Mouse (Mus musculus) ovary, postnatal 10 days (tissue): ENCODE measurements around the gene Fgf18.
A peak's percentile ranks its signal among the peaks of the same experiment; 100 is the strongest.

Source experiments
- DNase-seq: peaks from one replicate; pipeline ENCODE4 v3.0.0; 2022; ENCODE audit warnings: low spot score

The Fgf18 gene

GRCm38 (mm10) chr11:33150364-33150763, 3.2 kb upstream of the Fgf18 start:
- DNase-seq, result no peak

DNA sequence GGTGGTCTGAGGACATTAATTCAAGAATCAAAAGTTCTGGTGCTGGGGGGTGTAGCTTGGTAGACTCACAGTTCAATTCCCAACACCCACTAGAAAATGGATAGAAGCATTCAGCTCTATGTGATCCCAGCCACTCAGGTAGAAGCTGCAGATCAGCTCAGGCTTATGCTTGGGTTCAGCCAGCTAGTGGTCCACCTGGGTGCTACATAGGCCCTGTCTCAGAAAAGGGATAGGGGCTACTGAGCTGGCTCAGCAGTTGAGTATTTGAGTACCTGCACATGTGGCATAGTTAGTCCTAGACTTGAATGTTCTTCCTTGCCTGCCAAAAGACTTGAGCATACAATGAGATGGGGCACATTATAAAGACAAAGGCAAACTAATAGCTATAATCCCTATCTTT, 2.3 kb upstream of the Fgf18 start:
- DNase-seq, result no peak

DNA sequence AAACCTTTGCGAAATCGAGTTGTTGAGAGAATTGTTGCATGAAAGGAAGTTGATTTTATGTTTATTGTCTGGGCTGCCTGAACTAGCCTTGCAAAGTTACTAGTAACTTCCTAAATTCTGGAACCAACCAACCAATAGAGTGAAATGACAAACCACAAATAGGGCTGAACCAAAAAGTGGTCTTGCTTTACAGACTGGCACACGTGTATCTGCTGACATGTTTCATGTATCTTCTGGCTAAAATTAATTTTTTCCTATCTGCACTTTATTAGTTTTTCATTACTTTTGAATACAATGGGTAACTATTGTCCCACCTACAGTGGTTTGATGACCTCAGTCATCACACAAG, 1.9 kb upstream of the Fgf18 start:
- DNase-seq, result no peak

- DNase-seq, result peak; percentile 44
These were observed 1.3 kb upstream of the Fgf18 start for GRCm38 (mm10) chr11:33148338-33149087.

- DNase-seq, result no peak
These were observed 555 bp upstream of the Fgf18 start for GRCm38 (mm10) chr11:33147572-33148337.

GRCm38 (mm10) chr11:33146651-33147131, 509 bp downstream of the Fgf18 start:
- peak; percentile 45 for DNase-seq

- DNase-seq, result peak; percentile 52
These were observed 1.1 kb downstream of the Fgf18 start for GRCm38 (mm10) chr11:33146143-33146497.

DNA sequence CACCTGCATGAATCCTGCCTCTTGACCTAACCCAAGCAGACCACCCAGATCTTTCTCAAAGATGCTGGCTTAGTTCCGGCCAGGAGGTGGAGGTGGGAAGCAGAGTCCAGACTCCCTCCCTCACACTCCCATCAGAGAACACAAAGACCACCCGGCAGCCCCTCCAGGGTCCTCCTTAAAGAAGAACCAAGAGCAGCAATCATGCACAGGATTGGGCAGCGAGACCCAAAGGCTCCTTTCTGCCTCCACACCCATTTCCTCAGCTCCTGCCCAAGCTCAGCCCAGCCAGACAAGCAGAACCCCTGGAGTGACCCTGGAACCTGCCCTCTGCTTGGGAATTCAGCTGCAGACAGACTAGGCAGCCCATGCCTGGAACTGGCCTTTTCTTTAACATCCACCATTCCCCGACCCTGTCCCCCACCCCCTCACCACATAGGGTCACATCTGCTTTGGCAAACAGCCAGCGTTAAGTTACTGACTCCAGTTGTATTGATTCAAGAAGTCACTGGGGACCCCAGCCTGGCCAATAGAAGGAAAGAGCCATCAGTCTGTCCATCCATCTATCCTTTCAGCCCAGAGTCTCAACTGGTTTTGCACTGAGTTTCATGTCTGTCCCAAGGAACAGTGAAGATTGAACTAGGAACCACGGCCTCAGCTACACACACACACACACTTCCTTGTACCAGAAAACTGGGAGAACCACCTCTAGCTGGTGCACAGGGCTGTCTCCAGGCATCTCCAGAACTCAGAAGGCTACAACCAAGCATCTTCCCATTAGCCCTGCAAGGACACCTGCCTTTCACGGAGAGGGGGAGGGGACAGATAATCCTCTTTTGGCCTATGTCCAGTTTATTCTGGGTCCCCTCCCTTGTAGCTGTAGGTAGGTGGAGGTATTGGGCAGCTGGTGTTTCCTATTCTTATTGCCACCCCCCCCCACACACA, 1.7 kb downstream of the Fgf18 start:
- no peak for DNase-seq

DNA sequence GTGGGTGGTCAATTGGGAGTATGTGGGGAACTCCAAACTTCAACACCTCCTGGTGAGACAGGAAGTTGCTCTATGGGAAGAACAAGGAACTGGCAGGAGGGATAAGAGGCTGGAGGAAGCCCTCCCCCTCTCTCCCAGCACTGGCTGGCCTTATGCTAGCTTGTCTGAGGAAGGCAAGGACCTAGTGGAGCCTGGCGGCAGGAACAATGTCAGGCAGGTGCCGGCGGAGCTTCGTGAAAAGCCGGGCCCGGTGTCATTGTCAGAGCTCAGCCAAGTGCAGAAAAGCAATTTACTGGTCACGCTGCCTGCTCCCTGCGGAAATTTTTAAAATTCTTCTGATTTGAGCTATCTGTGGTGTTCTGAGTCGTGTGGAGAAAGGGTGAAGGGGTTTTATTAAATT, 3.3 kb downstream of the Fgf18 start:
- no peak for DNase-seq

DNA sequence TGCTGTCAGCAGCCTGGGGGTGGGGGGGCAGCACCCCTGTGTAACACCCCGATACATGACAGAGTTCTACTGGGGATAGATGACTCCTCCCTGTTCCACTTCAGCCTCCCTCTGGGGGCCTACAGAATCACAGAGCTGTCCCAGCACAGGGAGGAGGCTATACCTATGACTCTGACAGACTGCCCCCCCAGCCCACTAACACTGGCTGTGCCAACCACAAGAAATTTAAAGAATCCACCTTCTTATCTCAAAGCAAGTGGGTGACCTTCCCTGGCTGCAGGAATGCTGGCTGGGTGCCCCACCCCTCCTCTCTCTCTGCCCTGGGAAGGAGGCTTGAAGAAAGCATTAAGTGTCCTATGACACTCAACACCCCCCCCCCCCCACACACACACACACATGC, 4.4 kb downstream of the Fgf18 start:
- no peak for DNase-seq

GRCm38 (mm10) chr11:33140111-33140460, 7.1 kb downstream of the Fgf18 start:
- no peak for DNase-seq

DNA sequence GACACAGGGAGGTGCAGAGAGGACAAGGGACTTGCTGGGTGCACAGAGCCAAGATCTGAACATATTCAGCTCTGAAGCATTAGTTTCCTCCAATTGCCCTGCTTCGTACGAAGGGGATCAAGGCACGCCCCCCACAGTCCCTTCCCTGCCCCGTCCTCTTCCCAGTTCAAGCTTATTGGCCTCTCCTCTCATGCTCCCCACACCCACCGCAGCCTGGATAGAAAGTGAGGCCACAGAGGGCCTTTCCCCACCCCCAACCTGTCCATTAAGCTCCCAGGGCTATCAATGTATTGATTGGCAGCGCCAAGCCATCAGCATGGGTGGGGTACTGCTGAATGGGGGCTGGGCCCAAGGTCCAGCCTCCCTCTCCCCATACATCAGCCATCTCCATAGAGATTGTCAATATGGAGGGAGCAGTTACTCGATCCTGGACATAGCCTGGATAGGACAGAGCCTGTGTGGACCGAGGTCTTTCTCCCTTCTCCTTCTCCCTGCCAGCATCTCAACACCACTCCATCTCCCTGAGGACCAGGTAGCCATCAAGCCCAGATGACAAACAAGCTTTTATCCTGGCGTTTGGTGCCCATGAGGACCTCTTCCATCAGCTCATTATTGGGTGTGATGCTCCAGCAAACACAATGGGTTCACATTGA, 7.6 kb downstream of the Fgf18 start:
- no peak for DNase-seq

DNA sequence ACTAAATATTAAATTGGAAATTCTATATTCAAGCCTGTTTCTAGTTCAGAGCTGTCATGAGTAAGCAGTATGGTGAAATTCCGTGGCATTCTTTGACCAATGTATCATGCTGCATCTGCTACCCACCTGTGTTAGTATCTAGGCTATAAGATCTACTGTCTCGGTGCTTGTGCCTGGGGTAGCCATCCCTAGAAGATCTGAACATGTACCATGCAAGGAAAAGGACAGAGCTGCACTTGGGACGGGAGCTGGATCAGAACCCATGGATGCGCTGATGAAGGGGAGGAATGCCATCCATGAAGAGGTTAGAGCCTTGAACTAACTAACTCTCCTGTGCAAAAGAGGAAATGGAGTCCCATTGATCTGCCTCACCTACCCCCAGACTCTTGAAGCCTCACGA, 8.5 kb downstream of the Fgf18 start:
- no peak for DNase-seq

DNA sequence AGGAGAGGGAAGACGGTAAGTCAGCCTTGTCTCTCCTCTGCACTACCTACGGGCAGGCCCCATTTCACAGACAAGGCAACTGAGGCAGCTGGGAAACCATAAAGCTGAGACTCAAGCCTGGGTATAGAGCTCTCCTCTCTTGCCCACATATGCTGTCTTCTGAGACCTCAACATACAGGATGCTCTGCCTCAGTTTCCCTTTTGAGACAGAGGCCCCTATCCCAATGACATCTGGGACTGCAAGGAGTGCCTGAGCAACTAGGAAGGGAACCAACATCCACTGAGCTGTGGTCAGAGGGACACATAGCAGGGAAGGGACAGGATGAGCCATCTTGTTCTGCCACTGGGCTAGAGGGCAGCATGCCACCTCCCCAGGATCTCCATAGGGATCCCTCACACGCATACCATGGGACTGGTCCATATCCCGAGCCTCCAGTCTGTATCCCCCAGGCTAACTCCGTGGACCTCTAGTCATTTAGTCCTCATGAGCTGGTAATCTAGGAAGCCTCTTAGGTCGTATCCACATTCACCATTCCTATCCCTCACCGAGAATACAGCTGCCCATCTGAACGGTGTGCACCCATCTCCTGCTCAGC, 12.7 kb downstream of the Fgf18 start:
- DNase-seq, result no peak

- DNase-seq, result no peak
These were observed 14.4 kb downstream of the Fgf18 start for GRCm38 (mm10) chr11:33132619-33133338.

GRCm38 (mm10) chr11:33127058-33127457, 20.1 kb downstream of the Fgf18 start:
- no peak for DNase-seq

DNA sequence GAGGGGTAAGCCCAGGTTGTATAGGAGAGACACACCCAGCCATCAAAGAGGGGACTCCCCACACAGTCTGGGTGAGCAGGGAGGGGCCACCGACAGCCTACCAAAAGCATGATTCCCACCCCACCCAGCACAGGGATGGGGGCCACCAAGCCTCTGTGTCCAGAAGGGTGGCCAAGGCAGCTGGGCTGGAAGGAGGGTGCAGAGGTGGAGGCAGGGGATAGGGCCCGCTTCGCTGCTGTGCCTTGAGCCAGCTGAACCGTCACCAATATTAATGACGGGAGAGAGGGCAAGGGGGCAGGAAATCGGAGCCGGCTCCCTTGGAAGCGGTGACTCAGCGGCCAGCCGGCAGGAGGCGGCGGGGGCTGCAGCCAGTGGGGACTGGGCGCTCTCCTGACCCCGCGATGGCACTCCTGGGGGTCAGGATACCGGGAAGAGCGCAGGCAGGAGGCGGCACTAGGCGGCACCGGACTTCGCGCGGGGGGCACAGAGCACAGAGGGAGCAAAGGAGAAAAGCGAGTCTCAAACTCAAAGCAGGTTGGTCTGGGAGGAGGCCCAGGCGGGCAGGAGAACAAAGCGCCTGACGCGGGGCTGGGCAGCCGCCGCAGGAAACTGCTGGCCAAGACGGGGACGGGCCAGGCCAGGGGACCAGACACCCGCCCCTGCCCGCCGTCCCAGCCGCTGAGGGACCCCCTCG, 24.5 kb downstream of the Fgf18 start:
- DNase-seq, result no peak

- DNase-seq, result no peak
These were observed 27.6 kb downstream of the Fgf18 start for GRCm38 (mm10) chr11:33119556-33119955.

GRCm38 (mm10) chr11:33119116-33119515, 28.1 kb downstream of the Fgf18 start:
- no peak for DNase-seq

DNA sequence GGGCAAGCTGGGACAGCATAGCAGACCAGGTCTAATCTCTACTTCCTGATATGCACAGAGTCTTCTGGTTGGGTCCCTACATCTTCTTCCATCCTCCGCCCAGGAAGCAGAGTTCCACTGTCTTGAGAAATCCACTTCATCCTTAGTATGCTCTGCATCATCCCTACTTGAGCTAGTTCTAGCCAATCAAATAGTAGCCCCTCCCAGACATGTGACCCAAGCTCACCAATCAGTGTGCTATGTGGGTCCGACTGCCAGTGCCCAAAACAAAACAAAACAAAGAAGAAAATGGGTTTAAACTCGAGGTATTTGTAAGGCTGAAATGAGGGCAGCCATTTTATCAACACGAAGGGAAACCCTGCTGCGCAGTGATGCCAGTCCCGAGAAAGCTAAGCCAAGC, 28.7 kb downstream of the Fgf18 start:
- DNase-seq, result no peak
